Mouse (Mus musculus) kidney, embryonic 14.5 days (tissue): Measurements from ENCODE around the gene Pnkd. TPM values are rescaled to one million over a fixed set of nuclear protein-coding genes. Genes with fewer than 3 reads are reported as not detected.
A peak's percentile ranks its signal among the peaks of the same experiment; 100 is the strongest.

Experiments
- ATAC-seq: fragments of 200-750 bp; cut with Nextera tagmentation; 2 replicates; pipeline ENCODE4 v1.8.0; 2017; ENCODE audit warnings: moderate number of reproducible peaks, mild to moderate bottlenecking, moderate TSS enrichment, moderate library complexity; ENCODE audit not compliant: low FRiP score, low TSS enrichment
- H3K27ac ChIP-seq: fragments of 300-500 bp; sonication (generic); 2 replicates; pipeline ENCODE4 v1.5.1; 2014; ENCODE audit warnings: low read depth, mild to moderate bottlenecking, low read length, moderate library complexity, mixed read lengths
- H3K27me3 ChIP-seq: fragments of 300-500 bp; sonication (generic); 2 replicates; pipeline ENCODE4 v1.6.1; 2014; ENCODE audit warnings: mild to moderate bottlenecking, low read length; ENCODE audit not compliant: control insufficient read depth, insufficient read depth
- H3K36me3 ChIP-seq: fragments of 300-500 bp; sonication (generic); 2 replicates; pipeline ENCODE4 v1.6.1; 2014; ENCODE audit warnings: low read length, mixed read lengths; ENCODE audit not compliant: control insufficient read depth, insufficient read depth
- H3K4me1 ChIP-seq: fragments of 300-500 bp; sonication (generic); 2 replicates; pipeline ENCODE4 v1.6.1; 2014; ENCODE audit warnings: low read length, mixed read lengths; ENCODE audit not compliant: control insufficient read depth, insufficient read depth
- H3K4me2 ChIP-seq: fragments of 300-500 bp; sonication (generic); replicated peaks from 2 replicates; pipeline ENCODE4 v1.6.1; 2014; ENCODE audit warnings: low read depth, mild to moderate bottlenecking, low read length
- H3K4me3 ChIP-seq: fragments of 300-500 bp; sonication (generic); 2 replicates; pipeline ENCODE4 v1.5.1; 2014; ENCODE audit warnings: mild to moderate bottlenecking, low read length
- H3K9ac ChIP-seq: fragments of 300-500 bp; sonication (generic); 2 replicates; pipeline ENCODE4 v1.6.1; 2014; ENCODE audit warnings: low read depth, mild to moderate bottlenecking, low read length, moderate library complexity
- H3K9me3 ChIP-seq: fragments of 300-500 bp; sonication (generic); 2 replicates; pipeline ENCODE4 v1.6.1; 2016; ENCODE audit warnings: low read length; ENCODE audit not compliant: control insufficient read depth
- WGBS: fragments of 180-500 bp; shearing (Covaris S2); extraction: QIAGEN DNeasy Blood & Tissue Kit; methylation state at CpG from one replicate; pipeline ENCODE4 v1.1.7; 2014; 5-methylcytosine and 5-hydroxymethylcytosine counted together
- polyA plus RNA-seq: library from polyadenylated mRNA; unstranded; fragments of >200 nt; fragmentation: Nextera tagmentation; extraction: Ambion mirVana; gene quantifications from 2 replicates; pipeline ENCODE4 v1.2.1, GENCODE M21; 2014

Gene Pnkd
- polyA plus RNA-seq, 1 experiment from 2014 or later: 126 TPM

- ATAC-seq: no peak
- 79% methylated on average over 7 of the region's 7 CpGs for WGBS
- Histone ChIP-seq H3K9me3 (no peaks in the 10 kb centered on the region), H3K27me3 (no peaks in the 10 kb centered on the region), H3K9ac (no peak overlapping the region), H3K4me2 (no peak overlapping the region), H3K4me3 (no peak overlapping the region), H3K36me3 (no peaks in the 10 kb centered on the region), H3K27ac (no peak overlapping the region), H3K4me1 (peaks cover 26% of the 10 kb centered on the region)
Measured at GRCm38 (mm10) chr1:74329899-74330431, 45.2 kb downstream of the Pnkd start.

GRCm38 (mm10) chr1:74331046-74331681 is 46.4 kb downstream of the Pnkd start:
- Histone ChIP-seq H3K4me1 (peaks cover 26% of the 10 kb centered on the region), H3K4me3 (no peak overlapping the region), H3K9ac (no peak overlapping the region), H3K4me2 (no peak overlapping the region), H3K9me3 (no peaks in the 10 kb centered on the region), H3K27me3 (no peaks in the 10 kb centered on the region), H3K27ac (peak overlapping the region; percentile 74), H3K36me3 (no peaks in the 10 kb centered on the region)
- WGBS: 63% methylated on average over 4 of the region's 4 CpGs
- ATAC-seq: no peak

GRCm38 (mm10) chr1:74332241-74332763 is 47.6 kb downstream of the Pnkd start:
- Histone ChIP-seq H3K36me3 (no peaks in the 10 kb centered on the region), H3K9me3 (no peaks in the 10 kb centered on the region), H3K27me3 (no peaks in the 10 kb centered on the region), H3K9ac (peak overlapping the region; percentile 59), H3K4me2 (peak overlapping the region; percentile 73), H3K4me3 (peak overlapping the region; percentile 49), H3K4me1 (peaks cover 26% of the 10 kb centered on the region), H3K27ac (peak overlapping the region; percentile 62; the same call in 1 of the 2 replicates)
- WGBS: 0% methylated on average over 34 of the region's 36 CpGs
- peak; percentile 97 for ATAC-seq

- Histone ChIP-seq H3K4me2 (peak overlapping the region; percentile 73), H3K4me3 (peak overlapping the region; percentile 49), H3K9ac (peak overlapping the region; percentile 59), H3K9me3 (no peaks in the 10 kb centered on the region), H3K27ac (0 out of 2 replicates have a peak overlapping the region, but pooled peaks have one; percentile 53), H3K27me3 (no peaks in the 10 kb centered on the region), H3K4me1 (peaks cover 26% of the 10 kb centered on the region), H3K36me3 (no peaks in the 10 kb centered on the region)
- no peak for ATAC-seq
- WGBS: 2% methylated on average over 9 of the region's 9 CpGs
Measured at GRCm38 (mm10) chr1:74332930-74333329, 48.2 kb downstream of the Pnkd start.

GRCm38 (mm10) chr1:74334607-74335006 is 49.9 kb downstream of the Pnkd start:
- no peak overlapping the region for H3K4me2 ChIP-seq
- H3K9ac ChIP-seq: no peak overlapping the region
- H3K9me3 ChIP-seq: no peaks in the 10 kb centered on the region
- no peak overlapping the region for H3K4me3 ChIP-seq
- no peak overlapping the region for H3K27ac ChIP-seq
- WGBS: 76% methylated on average over 3 of the region's 3 CpGs
- no peaks in the 10 kb centered on the region for H3K36me3 ChIP-seq
- ATAC-seq: no peak
- peaks cover 26% of the 10 kb centered on the region for H3K4me1 ChIP-seq
- no peaks in the 10 kb centered on the region for H3K27me3 ChIP-seq

- 72% methylated on average over 4 of the region's 4 CpGs for WGBS
- H3K4me2 ChIP-seq: no peak overlapping the region
- peaks cover 26% of the 10 kb centered on the region for H3K4me1 ChIP-seq
- no peak overlapping the region for H3K27ac ChIP-seq
- no peak for ATAC-seq
- no peaks in the 10 kb centered on the region for H3K36me3 ChIP-seq
- H3K9me3 ChIP-seq: no peaks in the 10 kb centered on the region
- H3K9ac ChIP-seq: no peak overlapping the region
- no peaks in the 10 kb centered on the region for H3K27me3 ChIP-seq
- no peak overlapping the region for H3K4me3 ChIP-seq
Measured at GRCm38 (mm10) chr1:74335033-74335432, 50.3 kb downstream of the Pnkd start.

- 81% methylated on average over 6 of the region's 6 CpGs for WGBS
- H3K9me3 ChIP-seq: no peaks in the 10 kb centered on the region
- H3K4me1 ChIP-seq: peaks cover 26% of the 10 kb centered on the region
- no peaks in the 10 kb centered on the region for H3K36me3 ChIP-seq
- no peak for ATAC-seq
- no peaks in the 10 kb centered on the region for H3K27me3 ChIP-seq
- no peak overlapping the region for H3K27ac ChIP-seq
- H3K4me2 ChIP-seq: no peak overlapping the region
- no peak overlapping the region for H3K4me3 ChIP-seq
- no peak overlapping the region for H3K9ac ChIP-seq
Measured at GRCm38 (mm10) chr1:74335436-74336170, 50.9 kb downstream of the Pnkd start.

- Histone ChIP-seq H3K36me3 (no peaks in the 10 kb centered on the region), H3K9me3 (no peaks in the 10 kb centered on the region), H3K4me3 (no peak overlapping the region), H3K4me2 (no peak overlapping the region), H3K9ac (no peak overlapping the region), H3K27ac (no peak overlapping the region), H3K4me1 (peaks cover 12% of the 10 kb centered on the region), H3K27me3 (no peaks in the 10 kb centered on the region)
- WGBS: 84% methylated on average over 3 of the region's 3 CpGs
- ATAC-seq: no peak
Measured at GRCm38 (mm10) chr1:74337241-74337771, 52.6 kb downstream of the Pnkd start.

GRCm38 (mm10) chr1:74338013-74338412 is 53.3 kb downstream of the Pnkd start:
- Histone ChIP-seq H3K27me3 (no peaks in the 10 kb centered on the region), H3K27ac (no peak overlapping the region), H3K9me3 (no peaks in the 10 kb centered on the region), H3K36me3 (no peaks in the 10 kb centered on the region), H3K9ac (no peak overlapping the region), H3K4me3 (no peak overlapping the region), H3K4me2 (no peak overlapping the region), H3K4me1 (peaks cover 14% of the 10 kb centered on the region)
- WGBS: 66% methylated on average over 5 of the region's 5 CpGs
- ATAC-seq: no peak
